Mouse (Mus musculus): ENCODE results near the gene Tlk1.

Gene Tlk1

GRCm38 (mm10) chr2:70789331-70789730, 36.2 kb downstream of the Tlk1 start:
- DNase-seq = no peak

DNA sequence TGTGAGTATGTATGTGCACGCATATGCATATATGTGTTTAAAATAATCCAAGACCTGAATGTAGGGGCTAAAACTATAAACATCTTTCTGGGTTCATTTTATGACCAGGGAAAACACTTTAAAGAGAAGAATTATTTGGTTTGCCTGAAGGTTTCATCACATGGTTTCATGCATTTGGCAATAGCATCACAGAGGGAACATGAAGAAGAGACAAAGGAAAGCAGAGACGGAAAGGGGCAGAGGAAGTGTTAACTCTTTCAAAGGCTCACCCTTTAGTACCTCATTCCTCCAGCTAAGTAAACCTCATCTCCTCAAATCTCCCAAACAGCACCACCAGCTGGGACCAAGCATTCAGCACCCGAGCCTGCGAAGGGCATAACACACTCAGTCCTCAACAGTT, 41.1 kb downstream of the Tlk1 start:
- no peak for DNase-seq

- no peak for DNase-seq
Observed at GRCm38 (mm10) chr2:70783504-70783903, 42.0 kb downstream of the Tlk1 start.

DNA sequence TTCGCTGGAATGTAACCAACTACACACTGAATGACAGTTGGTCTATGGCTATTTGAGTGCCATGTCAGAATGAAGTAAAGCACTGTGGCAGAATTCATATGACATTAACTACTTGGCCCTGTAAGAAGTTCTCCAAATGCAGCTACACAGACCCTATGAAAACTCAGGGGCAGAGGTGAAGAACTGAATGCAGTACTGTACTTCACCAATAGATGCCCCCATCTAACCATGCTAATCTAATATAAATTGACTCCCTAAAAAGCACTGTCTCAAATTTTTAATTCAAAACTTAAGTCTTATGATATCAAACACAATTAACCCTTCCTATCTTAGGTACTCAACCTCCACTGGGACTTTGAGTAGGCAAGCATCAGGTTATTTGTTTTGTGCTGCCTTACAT, 45.9 kb downstream of the Tlk1 start:
- no peak for DNase-seq

- no peak for DNase-seq
Observed at GRCm38 (mm10) chr2:70776744-70777143, 48.8 kb downstream of the Tlk1 start.

GRCm38 (mm10) chr2:70764734-70765133, 60.8 kb downstream of the Tlk1 start:
- no peak for DNase-seq

DNA sequence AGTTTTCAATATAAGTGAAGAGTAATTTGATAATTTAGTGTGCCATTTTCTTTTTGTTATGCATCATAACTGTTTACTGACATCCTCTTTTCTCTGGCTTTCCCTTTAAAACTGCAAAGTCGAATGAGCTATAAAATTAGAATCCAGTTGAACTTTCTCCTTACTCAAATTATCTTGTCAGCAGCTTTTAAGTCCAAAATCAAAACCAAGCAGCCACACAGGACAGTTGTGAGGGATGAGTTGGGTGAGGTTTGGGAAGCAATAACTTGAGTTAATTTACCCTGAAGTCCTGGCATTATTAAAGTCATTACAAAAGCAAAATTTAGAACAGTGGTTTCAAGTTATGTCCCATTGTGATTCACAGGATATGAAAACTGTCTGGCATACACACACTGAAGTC, 62.8 kb downstream of the Tlk1 start:
- DNase-seq = no peak

DNA sequence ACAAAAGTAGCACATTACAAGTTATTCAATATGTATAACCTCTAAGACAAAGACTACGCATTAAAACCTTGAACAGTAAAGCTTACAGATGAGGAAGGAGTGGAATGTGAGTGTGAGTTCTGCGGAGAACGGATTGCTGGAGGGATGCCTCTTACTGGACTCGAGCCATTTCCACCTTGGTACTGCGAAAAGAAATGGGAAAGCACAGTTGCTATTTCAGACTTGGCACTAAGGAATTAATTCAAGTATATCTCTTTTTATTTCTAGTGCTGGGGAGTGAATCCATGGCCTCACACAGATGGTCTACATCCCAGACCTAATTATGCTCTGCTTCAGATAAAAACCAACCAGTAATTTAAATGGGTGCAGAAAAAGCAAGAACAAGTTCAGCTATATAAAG, 73.4 kb downstream of the Tlk1 start:
- no peak for DNase-seq

DNA sequence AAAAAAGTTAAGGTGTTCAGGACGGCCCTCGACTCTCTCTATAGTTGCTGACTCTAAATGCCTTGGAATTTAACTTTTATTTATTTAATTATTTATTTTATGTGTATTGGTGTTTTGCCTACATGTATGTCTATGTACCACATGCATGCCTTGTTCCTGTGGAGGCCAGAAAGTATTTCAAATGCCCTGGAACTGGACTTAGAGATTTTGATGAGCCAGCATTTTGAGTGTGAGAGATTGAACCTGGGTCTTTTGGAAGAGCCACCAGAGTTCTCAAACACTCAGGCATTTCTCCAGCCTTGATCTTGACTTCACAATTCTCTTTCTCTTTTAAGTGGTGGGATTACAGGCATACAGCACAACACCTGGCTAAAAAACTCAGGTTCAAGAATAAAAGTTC, 73.9 kb downstream of the Tlk1 start:
- DNase-seq = no peak

DNA sequence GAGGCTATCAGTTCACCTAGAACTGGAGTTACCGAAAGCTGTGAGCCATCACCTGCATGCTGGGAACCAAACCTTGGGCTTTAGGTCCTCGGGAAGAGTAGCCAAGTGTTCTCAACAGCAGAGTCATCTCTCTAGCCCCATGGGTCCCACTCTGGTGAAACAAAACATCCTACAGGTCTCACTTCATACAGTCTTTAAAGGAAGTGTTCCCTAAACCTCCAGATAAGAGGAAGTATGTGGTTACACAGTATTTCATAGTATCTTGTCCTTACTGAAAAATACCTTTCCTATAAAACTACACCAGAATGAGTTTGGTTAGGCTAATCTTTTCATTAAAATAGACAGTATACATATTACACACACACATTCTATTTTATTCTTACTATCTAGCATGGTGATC, 82.9 kb downstream of the Tlk1 start:
- DNase-seq = no peak

DNA sequence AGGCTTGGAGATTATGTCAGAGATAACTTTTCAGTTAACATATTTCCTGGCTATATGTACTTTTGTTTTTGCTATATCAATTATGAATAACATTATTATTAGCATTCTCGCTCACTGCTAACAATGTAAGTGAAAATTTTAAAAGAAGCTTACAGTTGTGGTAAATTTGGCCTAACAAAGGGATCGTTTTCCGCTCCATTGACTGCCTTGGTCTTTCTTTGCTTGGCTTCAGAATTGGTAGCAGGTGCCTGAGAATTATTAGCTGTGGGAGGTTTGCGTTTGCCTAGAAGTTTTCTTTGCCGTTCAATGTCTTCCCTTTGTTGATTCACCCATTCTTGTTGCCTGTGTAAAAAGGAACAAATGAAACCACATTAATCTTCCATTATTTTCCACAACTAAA, 83.6 kb downstream of the Tlk1 start:
- no peak for DNase-seq

- no peak for DNase-seq
Observed at GRCm38 (mm10) chr2:70736008-70736407, 89.5 kb downstream of the Tlk1 start.

DNA sequence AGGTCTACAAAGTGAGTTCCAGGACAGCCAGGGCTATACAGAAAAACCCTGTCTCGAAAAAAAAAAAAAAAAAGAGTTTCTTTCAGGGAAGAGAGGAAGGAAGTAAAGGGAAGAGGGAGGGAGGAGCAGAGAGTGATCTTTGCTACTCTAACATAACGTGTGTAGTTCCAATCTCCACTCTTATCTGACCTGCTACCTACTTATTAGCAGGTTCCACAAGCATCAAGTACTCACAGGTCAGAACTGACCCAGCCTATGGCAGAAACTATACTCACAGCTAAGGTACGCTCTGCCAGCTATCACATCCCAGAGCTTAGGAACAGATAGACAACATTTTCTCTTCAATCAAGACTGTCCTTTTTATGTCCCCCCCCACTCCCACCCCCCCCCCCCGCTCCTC, 90.0 kb downstream of the Tlk1 start:
- DNase-seq = no peak

GRCm38 (mm10) chr2:70727089-70727488, 98.4 kb downstream of the Tlk1 start:
- DNase-seq = no peak

- no peak for DNase-seq
Observed at GRCm38 (mm10) chr2:70723610-70724243, 101.8 kb downstream of the Tlk1 start.

DNA sequence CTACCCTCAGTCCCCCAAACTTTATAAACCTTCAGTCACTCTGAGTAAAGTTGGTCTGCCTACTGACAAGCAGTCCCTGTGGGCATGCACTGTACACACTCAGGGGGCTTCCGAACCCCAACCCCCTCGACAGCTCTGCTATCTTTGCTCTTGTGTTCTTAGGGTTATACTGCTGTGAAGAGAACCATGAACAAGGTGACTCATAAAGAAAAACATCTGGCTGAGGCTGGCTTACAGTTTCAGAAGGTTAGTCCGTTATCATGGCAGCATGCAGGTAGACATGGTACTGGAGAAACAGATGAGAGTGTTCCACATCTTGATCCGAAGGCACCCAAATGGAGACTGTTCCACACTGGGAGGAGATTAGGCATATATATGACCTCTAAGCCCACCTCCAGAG, 114.7 kb downstream of the Tlk1 start:
- no peak for DNase-seq

- DNase-seq = no peak
Observed at GRCm38 (mm10) chr2:70710236-70710635, 115.3 kb downstream of the Tlk1 start.

DNA sequence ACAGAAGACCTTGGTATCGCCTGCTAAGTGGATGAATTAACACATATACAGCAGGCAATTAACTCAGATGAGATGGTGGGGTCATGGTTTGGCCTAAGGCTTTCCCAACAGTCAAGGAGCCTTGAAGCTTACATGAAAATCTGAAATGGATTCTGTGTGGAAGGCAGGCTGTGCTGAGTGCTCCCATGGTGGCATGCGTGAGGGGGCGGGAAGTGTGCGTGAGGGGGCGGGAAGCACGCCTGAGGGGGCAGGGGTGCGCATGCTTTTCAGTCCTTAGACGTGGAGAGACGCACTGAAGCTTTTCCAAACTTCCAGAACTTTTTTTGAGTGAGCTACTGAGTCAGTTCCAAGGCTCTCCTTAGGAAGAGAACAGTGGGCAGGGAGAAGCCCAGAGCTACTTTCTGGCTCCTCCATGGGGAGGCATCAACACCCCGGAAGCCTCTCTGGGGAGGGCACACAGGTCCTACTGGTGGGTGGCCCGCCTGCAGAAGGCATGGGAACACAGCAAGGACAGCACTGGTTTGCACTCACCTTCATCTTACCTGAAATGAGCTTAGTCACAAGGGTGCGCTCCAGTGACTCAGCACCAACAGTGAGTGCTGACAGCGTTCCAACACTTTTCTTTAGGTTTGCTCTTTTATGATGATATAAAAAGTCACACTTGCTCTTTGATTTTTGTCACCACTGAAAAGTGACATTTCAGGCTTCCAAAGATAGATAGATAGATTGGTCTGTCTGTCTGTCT, 116.4 kb downstream of the Tlk1 start:
- no peak for DNase-seq

DNA sequence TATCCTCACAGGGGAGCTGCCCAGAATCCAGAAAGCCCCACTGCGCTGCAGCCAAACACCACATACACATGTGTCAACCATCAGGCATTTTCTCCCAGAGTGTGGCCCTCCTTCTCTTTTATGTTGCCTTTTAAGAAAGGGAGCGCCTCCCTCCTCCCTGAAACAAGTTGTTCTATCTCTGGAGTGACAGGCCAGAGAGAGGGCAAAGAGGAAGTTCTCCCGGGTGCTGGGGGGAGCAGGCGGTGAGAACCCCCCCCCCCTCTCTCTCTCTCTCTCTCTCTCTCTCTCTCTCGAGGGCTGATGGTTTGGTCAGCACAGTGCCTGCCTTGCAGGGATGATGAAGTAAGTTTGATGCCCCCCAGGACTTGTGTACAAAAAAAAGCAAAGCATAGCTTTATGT, 123.1 kb downstream of the Tlk1 start:
- no peak for DNase-seq

GRCm38 (mm10) chr2:70701571-70701970, 124.0 kb downstream of the Tlk1 start:
- peak; percentile 36 to 62 for DNase-seq

GRCm38 (mm10) chr2:70700851-70701250, 124.7 kb downstream of the Tlk1 start:
- DNase-seq = no peak

GRCm38 (mm10) chr2:70695712-70696111, 129.8 kb downstream of the Tlk1 start:
- DNase-seq = no peak

DNA sequence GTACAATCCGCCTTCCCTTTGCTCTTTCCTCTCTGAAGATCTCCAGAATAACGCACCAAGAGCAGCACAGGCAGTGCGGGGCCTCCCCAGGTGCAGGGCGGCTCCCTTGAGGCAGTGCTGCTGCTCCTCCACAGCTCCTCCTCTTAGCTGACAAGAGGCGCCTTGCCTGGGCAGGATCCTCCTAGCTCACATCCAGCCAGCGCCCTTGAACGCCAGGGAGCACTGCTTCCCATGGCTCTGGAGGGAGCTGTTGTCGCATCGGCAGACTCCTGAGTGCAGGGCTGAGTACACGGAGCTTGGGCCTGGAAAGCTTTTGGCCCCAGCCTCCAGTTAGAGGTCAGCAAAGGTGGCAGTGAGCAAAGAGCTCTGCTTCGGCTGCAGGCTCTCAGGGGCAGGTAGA, 135.3 kb downstream of the Tlk1 start:
- DNase-seq = no peak

DNA sequence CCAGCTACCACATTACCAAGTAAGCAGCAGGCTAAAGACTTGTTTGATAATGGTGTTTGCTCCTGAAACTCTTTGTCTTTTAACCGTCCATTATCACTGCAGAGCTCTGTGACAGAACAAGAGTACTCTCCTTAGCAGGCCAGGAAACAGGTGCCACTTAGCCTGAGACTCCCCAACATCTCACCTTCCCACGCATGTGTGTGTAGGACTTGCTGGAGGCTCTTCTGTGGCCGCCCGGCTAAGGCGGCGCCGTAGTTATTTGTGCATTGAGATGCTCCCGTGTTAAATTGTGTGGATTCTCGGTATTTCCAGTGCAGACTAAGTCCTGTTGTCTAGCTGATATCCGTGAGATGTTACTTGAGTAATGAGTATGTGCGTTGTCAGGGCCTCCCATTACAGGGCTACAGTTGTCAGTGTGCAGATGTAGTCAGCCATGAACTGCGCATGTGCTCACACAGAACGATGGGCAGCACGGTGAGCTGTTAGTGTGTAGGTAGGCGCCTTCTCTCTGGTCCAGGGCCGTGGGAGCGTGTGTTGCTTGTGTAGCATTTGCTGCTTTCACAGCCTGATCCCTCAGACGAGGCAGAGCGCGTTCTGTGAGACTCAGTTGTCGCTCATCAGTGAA, 137.0 kb downstream of the Tlk1 start:
- no peak for DNase-seq
